Mouse (Mus musculus) gastrocnemius, postnatal 4 days (tissue): ENCODE results near the gene Olfr520. TPM values are rescaled to one million over a fixed set of nuclear protein-coding genes. Genes with fewer than 3 reads are reported as not detected.
"Not testable (repeated sequence)": the region's sequence is repeated elsewhere in the genome, so short reads cannot be mapped to it uniquely, and the experiment has no call there.

ENCODE experiments used
- DNase-seq, 2 experiments: peaks; one replicate each; pipeline ENCODE4 v3.0.0; 2021 to 2022; ENCODE audit warnings: low spot score in 2 of 2, mixed read lengths in 2 of 2
- long read RNA-seq, 2 experiments: library from polyadenylated mRNA; stranded (forward); transcript quantifications; one replicate each; pipeline ENCODE4 v2.0.0; 2021
- total RNA-seq, 2 experiments: library from RNA; stranded (reverse); gene quantifications; 2 replicates each; pipeline ENCODE4 v1.2.3; 2021

Gene Olfr520
- total RNA-seq, result under 1 TPM in 1 of 2 experiments, not detected in 1; 0.21 TPM
- long read RNA-seq, experiment 1, result 0 reads
- long read RNA-seq, experiment 2, result 0 reads

DNA sequence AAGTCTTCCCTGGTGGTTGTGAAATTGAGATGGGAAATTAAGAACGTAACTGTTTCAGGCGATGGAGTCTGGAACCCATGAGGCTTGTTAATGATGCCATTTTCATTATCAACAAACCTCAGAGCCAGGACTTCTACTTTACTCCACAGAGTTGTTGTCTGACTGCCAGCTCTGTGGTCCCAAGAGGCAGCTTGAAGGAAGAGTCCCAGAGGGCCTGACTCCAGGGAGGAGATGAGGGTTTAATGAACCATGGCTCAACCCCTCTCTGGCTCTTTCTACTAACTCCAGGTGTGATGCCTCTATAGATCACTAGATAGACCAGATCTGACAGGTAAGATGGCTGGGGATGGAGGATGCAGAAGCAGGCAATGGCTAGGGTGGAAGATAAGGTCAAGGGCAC is at the start of gene Olfr520:
Gene Olfr520 (plus strand): TSS at position 301 of the 400 bp plus-strand sequence.
- DNase-seq, result no peak

DNA sequence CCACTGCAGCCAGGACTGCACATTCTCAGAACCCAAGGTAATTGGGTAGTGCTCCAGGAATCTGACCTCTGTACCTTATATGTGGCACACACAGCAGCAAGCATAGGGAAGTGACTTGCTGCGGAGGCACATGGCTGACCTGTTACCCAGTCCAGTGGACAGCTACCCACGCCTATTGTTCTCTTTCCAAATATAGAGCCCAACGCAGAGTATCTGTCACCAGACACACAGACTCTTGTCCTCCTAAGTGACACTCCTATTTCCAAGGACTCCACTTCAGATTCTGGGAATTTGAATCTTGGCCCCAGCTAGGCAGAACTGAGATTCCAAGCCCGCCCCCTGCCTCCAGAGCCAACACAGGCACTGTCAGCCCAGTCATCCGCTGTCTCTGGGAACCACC is 49.3 kb upstream of the Olfr520 start:
- DNase-seq, result no peak

DNA sequence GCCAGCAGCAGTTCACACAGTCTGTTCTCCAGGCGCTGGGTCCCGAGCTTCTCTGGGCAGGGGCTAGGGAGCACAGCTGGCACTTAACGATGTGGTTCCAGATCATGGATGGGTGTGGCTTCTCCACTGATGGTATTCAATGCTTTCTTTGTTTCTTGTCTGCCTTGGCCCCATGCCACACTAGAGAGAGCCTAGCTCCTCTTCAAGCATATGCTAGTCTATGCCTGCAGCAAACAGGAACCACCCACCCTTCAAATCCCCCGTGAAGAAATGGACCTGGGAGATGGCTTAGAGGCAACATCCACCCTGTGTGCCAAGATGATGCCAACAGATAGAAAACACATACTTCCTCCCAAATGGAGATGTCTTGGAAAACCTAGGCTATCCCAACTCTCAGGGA is 46.0 kb upstream of the Olfr520 start:
- no peak for DNase-seq

DNA sequence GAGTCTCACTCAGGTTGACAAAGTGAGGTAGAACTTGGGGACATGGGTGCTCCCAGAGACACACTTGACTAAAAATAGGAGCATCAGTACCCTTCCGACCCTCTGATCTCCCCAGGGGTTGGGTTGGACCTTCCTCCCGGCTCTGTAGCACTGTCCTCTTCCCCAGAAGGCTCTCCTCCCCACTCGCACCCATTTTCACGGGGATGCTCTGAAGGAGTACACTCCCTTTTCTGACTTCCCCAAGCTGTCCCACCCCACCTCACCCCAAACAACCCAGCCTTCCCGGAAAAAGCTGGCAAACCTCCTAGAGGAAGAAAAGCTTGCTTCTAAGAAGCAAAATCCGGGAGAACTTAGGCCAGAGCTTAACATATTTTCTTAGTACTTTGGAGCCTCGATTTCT is 39.3 kb upstream of the Olfr520 start:
- no peak for DNase-seq

DNA sequence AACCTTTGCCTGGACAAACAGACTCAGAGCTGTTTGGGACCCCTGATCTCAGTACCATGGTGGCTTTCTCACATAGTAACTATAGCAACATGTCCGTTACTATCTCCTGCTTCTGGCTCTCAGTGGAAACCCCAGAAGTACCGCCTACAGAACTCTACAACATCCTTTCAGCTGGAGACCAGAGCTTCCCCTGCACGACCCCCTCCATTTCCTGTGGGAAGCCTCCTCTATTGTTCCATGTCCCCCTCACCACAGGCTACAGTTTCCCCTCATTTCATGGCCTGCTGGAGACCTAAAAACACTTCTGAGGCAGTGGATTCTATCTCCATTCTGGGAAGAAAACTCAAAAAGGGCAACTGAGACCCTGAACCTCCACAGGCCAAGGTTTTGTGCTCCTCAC is 37.7 kb upstream of the Olfr520 start:
- no peak for DNase-seq

DNA sequence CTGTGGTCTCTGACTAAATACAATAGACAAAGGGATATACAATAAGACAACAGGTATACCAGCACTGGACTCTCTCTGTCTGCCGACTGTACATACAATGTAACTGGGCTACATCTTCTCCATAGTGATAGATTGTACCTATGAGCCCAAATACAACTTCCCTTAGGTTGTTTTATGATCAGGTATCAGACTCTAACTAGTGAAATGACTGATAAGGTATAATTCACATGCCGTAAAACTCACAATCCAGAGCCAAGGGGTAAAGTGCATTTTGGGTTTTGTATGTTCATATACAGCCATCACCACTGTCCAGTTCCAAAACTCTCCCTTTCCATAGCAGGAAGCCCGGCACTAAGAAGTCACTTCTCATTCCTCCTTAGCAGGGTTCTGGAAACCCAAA is 36.7 kb upstream of the Olfr520 start:
- no peak for DNase-seq

DNA sequence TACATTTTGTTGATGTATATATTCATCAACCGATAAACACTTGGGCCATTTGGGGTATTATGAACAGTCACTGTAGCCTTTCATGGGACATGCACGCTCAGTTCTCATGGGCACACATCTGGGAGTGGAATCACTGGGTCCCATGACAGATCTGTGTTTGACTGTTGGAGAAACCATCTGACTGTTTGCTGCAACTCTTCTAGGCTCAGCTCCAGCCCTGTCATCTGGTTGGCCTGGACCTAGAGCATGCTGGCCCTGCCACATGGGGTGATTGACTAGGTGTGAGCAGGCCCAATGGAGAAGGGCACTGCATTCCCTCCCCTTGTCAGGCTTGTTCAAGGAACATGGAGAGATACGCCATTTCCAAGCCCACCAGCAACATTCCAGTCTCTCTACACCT is 36.1 kb upstream of the Olfr520 start:
- no peak for DNase-seq

DNA sequence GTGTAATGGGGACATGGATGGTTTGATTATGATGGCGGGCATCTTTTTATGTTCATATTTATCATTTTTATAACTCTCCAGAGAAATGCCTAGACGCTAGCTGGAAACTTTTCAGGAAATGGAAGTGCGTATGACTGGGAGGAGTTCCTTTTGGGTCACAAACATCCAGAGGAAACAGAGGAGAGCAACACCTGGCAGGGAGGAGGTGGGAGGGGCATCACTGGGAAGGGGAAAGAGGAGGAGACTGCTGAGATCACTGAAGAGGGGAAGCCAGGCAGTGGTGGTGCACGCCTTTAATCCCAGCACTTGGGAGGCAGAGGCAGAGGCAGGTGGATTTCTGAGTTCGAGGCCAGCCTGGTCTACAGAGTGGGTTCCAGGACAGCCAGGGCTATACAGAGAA is 35.6 kb upstream of the Olfr520 start:
- DNase-seq, result not testable (repeated sequence)

DNA sequence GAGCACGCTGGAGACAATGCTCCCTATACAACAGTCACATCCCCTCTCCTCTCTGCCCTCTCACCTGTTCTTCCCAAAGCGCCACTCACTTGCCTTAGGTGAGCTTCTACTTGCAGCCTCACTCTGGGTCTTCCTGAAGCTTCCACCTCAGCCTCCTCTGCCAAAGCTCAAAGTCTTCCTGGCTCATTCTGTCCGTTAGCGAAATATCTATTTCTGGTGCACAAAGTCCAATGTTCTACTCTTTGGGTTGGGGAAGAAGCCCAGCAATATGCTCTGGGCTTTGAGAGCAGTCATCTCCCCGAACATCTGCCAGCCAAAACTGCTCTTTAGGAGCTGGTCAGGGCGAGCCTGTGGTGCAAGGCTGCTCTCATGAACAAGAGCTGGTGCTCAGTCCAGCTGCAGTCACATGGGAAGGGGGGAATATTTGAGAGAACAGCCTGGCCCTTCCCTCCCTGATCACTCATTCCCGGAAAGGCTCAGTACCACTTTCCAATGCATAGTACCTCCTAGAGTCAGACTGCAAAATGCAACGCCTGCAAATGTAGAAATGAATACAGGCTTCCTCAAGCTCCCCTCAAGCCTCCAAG is 34.5 kb upstream of the Olfr520 start:
- no peak for DNase-seq

DNA sequence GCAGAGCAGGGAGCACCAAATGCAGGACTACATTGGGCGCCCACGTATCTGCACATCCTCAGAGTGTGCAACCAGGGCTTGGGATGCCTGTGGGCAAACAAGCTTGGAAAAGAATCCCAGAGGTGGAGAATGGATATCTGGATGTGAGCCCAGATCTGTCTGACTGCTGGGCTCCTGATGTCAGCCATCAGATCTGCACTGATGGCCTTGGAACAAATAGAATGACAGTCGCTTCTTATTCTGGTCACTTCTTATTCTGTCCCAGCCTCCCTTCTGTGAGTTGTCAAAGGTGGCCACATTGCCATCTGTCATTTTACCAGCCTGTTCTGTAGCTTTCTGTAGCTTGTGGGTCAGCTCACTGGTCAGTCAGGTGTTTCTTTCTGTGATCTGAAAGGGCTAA is 31.5 kb upstream of the Olfr520 start:
- DNase-seq, result no peak

DNA sequence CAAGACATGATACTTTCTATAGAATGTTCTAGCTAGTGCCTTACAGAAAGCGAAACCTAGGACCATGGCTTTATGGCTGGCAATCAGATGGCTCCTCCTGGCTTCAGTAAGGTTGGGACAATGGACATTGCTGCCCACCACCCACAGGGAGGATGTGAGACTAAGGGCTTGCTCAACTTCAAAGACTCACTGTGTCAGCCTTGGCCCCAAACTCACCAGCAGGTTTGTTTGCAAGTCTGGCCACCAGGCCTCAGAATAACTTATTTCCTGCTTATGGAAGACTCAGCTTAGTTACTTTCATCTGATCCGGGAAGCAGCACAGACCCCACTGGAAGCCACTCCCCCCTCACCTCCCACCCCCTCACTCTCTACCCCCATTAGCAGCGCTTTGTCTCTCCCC is 31.0 kb upstream of the Olfr520 start:
- no peak for DNase-seq

DNA sequence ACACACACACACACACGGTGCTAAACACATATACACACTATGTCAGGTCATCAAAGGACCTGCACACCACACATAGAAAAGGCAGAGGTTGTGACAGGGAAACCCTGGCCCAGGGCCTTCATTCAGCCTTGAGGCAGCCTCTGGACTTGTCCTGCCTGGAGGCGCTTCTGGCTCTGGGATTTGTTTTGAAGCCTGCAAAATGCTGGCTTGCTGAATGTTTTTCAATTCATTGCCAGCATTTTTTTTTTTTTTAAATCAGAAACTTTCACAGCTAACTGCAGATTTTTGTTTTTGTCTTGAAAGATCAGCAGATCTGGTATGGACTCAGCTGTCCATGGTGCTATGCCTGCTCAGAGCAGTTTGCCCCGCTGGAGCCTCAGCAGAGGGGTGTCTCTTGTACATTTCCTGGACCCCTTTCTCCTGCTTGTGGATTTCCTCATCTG is 30.3 kb upstream of the Olfr520 start:
- DNase-seq, result peak in 1 of 2 experiments; percentile 49

DNA sequence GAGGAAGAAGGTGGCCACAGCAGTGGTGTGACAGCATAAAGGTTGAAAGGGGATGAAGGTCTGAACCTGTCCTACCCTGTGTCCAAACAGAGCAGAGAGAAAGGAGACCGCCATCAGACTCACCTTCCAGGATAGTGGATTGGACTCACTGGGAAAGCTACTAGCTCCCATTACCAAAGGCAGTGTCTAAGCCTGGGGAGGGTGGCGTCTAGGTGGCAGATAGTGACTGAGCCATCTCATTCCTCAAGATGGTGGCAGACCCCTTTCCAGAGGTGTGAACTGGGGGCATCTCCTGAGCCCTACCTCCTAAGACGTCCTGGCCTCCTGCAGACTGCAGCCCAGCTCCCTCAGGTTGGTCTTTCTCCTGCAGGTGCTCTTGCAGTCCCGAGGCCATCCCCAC is 29.4 kb upstream of the Olfr520 start:
- DNase-seq, result no peak

DNA sequence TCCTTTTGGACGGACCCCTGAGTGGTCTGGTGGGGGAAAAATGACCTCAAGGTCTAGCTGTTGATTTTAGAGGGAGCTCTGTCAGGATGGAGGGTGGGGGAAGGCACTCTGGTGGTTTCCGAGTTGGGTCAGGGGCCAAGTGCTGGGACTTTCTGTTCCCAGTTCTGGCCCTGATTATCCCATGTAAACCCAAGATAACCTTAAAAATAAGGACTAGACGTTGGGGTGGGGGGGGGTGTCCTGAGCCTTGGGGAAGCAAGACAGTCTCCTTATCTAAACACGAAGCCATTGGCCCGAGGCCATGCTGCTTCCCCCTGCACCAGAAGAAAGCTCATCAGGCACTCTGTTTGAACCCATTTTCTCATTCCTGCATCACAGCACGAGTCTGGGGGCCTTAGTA is 27.9 kb upstream of the Olfr520 start:
- DNase-seq, result no peak

DNA sequence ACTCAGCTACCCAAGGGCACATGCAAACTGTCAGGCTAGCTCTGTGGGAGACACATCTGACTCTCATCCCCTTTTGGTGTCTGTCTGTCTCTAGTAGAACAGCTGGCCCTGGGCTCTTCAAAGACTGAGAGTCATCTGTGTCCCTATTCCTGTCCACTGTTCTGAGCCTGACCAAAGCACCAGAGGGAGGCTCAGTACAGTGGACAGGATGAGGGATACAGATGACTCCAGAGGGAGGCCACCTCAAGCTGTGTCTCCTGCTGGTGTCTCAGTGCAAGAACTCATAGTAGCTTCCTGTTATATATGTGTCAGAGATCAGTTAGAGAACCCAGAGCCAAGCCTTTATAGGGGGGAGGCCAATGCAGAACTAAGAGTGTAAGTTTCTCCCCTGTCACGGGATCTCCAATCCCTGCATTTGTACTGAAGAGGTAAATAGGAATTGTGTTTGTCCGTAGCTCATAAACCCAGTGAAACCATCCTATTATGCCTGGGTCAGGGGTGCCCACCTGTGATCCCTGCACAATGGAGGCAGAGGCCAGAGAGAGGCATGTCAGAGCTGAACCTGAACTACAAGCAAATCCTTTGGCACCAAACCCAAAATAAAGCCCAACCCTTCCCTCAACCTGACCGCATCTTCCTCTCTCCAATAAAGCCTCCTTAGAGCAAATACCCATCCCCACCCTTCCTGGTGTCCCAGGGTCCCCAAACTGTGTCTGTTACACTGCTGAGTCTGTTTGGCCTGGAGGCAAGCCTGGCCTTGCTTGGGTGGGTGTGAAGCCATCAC is 25.1 kb upstream of the Olfr520 start:
- no peak for DNase-seq

DNA sequence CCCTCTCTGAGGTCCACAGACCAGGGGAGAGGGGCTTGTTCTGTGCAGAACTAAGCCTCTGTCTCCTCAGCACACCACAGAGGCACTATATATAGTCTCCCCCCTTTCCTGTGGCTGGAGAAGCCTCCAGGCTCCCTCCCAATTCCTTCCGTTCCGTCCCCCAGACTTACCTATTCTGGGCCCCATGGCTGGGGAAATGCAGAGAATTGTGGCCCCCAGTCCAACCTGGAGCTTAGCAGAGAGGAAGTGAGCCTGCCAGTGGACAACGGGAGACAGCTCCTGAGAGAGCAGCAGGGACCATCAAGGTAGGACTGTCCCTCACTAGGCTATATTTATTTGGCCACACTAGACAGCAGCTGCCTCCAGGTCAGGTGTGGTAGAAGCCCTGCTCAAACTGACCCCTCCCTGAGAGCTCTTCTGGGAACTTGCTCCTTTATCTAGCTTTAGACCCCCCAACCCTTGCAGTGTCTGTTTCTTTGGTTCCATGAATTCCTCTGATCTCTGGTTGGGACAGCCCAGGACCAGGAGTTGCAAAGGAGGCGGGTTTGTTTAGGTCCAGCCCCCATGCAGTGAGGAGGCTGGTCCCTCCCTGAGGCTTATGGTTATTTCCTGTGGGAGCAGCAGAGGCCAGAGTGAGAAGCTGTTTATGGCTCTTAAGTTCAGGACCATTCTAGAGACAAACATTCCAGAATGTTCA is 23.6 kb upstream of the Olfr520 start:
- DNase-seq, result no peak

DNA sequence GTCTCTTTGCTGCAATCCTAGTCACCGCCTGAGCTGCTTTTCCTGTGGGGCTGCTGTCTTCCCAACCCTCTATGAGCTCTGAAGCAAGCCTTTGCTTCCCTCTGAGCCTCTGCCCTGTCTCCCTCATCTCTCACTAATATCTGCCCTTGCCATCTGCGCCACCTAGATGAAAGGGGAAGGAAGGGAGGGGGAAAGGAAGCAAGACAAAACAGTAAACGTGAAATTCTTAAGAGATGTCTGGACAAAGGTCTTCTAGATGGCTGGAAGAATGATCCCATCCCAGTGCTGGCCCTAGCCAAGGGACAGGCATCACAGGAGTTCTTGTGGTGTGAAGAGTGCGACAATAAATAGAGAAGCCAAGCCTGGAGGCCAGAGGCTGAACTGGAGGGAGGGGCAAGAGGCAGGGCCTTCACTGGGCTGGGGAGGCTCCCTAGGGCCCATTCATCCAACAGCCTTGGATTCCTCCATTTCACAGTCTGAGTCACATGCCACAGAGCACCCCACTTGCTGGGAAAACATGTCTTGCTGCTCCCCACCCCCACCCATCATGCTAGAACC is 23.0 kb upstream of the Olfr520 start:
- DNase-seq, result no peak

DNA sequence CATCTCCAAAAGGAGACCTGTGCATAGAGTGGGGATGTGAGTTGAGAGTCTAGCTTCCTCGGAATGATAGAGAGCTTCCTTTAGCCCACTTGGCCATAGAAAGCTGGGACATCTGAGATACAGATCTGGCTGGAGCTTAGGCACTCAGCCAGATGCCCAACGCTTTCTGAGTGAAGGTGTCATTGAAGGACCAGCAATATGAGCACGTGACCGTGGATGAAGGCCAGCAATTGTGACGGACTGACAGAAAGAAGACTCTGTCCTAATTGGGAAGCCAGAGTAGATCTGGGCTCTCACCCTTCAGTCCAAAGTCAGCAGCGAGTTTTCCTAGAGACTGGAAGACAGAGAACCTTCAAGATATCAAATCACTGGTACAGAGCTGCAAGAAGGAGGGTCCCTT is 22.4 kb upstream of the Olfr520 start:
- no peak for DNase-seq

DNA sequence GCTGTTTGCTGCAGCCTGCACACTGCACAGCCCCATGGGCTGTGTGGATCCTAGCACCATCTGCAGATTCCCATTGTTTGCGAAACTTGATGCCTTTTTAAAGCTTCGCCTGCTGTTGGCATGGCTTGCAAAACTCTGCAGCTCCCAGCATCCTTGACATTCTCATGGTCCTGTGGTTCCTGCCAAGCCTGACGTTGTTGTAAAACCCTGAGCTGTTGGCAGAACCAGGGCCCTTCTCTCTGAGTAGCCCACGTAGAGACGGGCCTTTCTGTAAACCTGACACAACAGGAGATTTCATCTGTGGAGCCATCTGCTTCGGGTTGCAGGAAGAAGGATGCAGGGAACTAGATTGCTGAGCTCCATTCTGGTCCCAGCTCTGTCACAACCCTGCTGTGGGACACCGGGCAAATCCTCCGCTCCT is 21.8 kb upstream of the Olfr520 start:
- no peak for DNase-seq

DNA sequence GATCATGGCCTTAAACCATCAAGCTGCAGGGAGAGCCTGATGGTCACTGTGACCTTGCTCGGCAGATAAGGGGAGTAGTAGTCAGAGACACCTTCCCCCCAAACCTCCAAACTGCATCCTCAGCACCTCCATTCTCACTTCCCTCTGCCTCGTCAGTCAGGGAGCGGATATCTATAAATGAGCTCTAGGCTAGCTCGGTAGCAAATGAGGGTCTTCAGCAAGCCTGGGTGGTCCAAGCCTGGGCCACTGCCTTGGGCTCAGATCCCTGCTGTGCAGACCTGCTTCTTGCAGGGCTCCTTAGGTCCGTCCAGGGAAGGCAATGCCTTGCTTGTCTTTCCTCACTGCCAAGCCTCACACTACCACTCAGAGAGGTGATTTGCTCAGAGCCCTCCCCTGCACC is 21.3 kb upstream of the Olfr520 start:
- DNase-seq, result no peak

DNA sequence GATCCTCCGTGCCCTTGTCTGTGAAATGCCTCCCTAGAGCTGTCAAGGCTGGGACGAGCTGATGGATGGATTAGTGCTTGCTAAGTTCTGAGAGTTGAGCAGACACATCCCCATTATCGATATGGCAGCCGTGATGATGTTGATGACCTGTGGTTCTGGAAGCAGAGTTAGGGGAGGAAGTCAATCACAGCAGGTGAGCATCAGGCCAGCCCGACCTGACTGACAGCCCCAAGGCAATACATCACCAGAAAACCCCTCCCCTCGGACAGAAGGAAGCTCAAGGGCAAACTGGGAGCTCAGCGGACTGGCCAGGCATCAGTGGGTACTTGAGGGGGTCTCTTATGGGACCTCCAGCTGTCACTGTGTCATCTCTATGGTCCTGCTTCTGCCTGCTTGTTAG is 20.1 kb upstream of the Olfr520 start:
- DNase-seq, result no peak

DNA sequence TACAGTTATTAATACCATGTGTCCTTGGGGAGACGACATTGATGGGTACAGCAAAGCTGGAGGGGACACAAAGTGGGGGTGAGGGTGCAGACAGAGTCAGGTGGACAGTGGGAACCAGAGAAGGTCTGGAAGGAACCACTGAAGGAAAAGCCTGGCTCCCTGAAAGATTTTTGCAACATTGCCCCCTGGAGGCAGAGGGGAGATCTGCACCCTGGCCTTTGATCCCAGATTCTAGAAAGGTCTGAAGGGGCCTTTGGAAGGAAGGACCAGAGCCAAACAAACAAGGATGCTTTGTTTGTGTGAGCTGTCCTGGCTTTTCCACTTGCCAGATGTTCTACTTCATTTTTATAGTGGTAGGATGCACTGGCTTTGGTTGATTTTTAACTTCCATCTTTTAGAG is 19.6 kb upstream of the Olfr520 start:
- DNase-seq, result peak in 1 of 2 experiments; percentile 70
